Mouse (Mus musculus) CH12F3 (cell line): ENCODE measurements around the gene Dop1b.

ENCODE experiments used
- in situ Hi-C: fragments of 300-500 bp; cut with MboI; formaldehyde crosslinking; loops from 2 replicates; pipeline ENCODE4 v1.14.3; 2020; ENCODE audit warnings: low sequenced_read_pairs

Gene Dop1b

GRCm38 (mm10) chr16:93789971-93790755 lies 78.5 kb downstream of the Dop1b start:
- in situ Hi-C loops: no loop called here

- in situ Hi-C loops: no loop called here
Measured at GRCm38 (mm10) chr16:93792981-93793630, 81.4 kb downstream of the Dop1b start.

- in situ Hi-C loops: no loop called here
Measured at GRCm38 (mm10) chr16:93794845-93795244, 83.1 kb downstream of the Dop1b start.

GRCm38 (mm10) chr16:93795391-93795790 lies 83.7 kb downstream of the Dop1b start:
- in situ Hi-C loops: no loop called here

- in situ Hi-C loops: no loop called here
Measured at GRCm38 (mm10) chr16:93797021-93797840, 85.5 kb downstream of the Dop1b start.

GRCm38 (mm10) chr16:93797841-93798492 lies 86.3 kb downstream of the Dop1b start:
- in situ Hi-C loops: no loop called here

- in situ Hi-C loops: no loop called here
Measured at GRCm38 (mm10) chr16:93798623-93799022, 86.9 kb downstream of the Dop1b start.

GRCm38 (mm10) chr16:93799071-93799470 lies 87.4 kb downstream of the Dop1b start:
- in situ Hi-C loops: no loop called here

- in situ Hi-C loops: no loop called here
Measured at GRCm38 (mm10) chr16:93799936-93800335, 88.2 kb downstream of the Dop1b start.

- in situ Hi-C loops: no loop called here
Measured at GRCm38 (mm10) chr16:93807167-93807566, 95.5 kb downstream of the Dop1b start.

- in situ Hi-C loops: no loop called here
Measured at GRCm38 (mm10) chr16:93807961-93808554, 96.4 kb downstream of the Dop1b start.

GRCm38 (mm10) chr16:93815856-93816736 lies 104.4 kb downstream of the Dop1b start:
- in situ Hi-C loops: no loop called here

- in situ Hi-C loops: no loop called here
Measured at GRCm38 (mm10) chr16:93816861-93817260, 105.2 kb downstream of the Dop1b start.

GRCm38 (mm10) chr16:93817371-93817770 lies 105.7 kb downstream of the Dop1b start:
- in situ Hi-C loops: no loop called here

GRCm38 (mm10) chr16:93818691-93819324 lies 107.1 kb downstream of the Dop1b start:
- in situ Hi-C loops: no loop called here

- in situ Hi-C loops: no loop called here
Measured at GRCm38 (mm10) chr16:93819325-93819696, 107.6 kb downstream of the Dop1b start.

- in situ Hi-C loops: no loop called here
Measured at GRCm38 (mm10) chr16:93820040-93820439, 108.3 kb downstream of the Dop1b start.

GRCm38 (mm10) chr16:93821706-93822105 lies 110.0 kb downstream of the Dop1b start:
- in situ Hi-C loops: no loop called here
